Mouse (Mus musculus) inflammation-experienced regulatory T-cells, adult 6 months (primary cell): ENCODE measurements around the gene Bsn. TPM values are rescaled to one million over a fixed set of nuclear protein-coding genes. Genes with fewer than 3 reads are reported as not detected.
A peak's percentile ranks its signal among the peaks of the same experiment; 100 is the strongest.

Source experiments
- ATAC-seq: one replicate; pipeline ENCODE4 v1.8.0; 2017
- polyA plus RNA-seq, 3 experiments: library from polyadenylated mRNA; unstranded; fragments of 100-300 nt; shearing (Covaris generic); gene quantifications; one replicate each; pipeline ENCODE4 v1.2.1; 2017

The Bsn gene
- polyA plus RNA-seq: under 1 TPM; 0.09 to 0.59 (median 0.38) TPM

GRCm38 (mm10) chr9:108189787-108190679, at the start of gene Bsn:
TSS of gene Bsn (minus strand) at chr9:108190384.
- ATAC-seq: no peak

GRCm38 (mm10) chr9:108239951-108240350, 49.8 kb upstream of the Bsn start:
- no peak for ATAC-seq

- no peak for ATAC-seq
Observed at GRCm38 (mm10) chr9:108238831-108239230, 48.6 kb upstream of the Bsn start.

- ATAC-seq: no peak
Observed at GRCm38 (mm10) chr9:108238402-108238801, 48.2 kb upstream of the Bsn start.

DNA sequence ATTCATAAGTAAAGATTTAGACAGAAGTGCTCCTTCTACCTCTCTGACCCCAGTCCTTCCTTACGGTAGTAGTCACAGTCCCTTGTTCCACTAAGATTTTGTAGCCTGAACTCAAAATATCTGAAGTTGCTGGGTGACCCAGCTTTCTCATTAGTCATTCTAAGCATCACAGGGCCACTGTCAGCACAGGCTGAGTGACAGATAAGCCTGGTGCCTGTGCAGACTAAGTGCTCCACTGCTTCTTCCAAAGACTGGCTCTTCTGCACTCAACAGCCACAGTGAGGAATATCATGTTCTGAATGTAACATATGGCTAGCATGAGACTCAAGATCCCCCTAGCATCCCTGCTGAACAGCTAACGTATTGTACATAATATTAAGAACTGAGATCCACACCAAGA, 44.5 kb upstream of the Bsn start:
- ATAC-seq: no peak

GRCm38 (mm10) chr9:108232908-108233307, 42.7 kb upstream of the Bsn start:
- ATAC-seq: no peak

DNA sequence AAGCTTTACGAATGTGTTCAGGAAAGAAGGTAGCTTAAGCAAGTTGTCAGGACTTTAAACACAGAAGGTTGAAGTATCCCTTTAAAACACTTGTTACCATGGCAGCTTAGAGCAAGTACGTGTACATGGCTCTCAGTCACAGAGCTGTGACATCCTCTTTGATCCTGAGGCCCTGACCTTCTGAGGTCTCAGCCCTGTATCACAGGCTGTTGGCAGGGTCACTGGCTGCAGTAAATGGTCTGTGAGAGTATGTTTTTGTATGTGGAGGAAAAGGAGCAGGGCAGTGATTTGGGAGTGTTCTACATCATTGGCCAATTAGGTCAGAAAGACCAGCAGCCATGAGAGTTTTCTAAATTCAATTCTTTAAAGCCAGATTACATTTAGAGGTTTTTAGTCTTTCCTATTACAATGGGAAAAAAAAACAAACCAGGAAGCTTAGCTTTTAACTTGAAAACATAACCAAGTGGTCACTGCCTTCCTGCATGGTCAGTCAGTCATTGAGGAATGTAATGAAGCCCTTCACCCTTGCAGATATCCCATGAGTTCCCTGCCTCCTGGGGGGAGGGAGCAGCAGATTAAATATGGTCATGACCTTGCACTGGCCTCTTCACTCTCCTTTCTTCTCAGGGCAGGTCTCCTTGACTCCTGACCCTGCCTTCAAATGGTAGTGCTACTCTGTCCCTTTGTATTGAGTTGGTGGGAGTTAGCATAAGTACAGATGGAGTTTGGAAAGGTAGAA, 37.9 kb upstream of the Bsn start:
- ATAC-seq: no peak

DNA sequence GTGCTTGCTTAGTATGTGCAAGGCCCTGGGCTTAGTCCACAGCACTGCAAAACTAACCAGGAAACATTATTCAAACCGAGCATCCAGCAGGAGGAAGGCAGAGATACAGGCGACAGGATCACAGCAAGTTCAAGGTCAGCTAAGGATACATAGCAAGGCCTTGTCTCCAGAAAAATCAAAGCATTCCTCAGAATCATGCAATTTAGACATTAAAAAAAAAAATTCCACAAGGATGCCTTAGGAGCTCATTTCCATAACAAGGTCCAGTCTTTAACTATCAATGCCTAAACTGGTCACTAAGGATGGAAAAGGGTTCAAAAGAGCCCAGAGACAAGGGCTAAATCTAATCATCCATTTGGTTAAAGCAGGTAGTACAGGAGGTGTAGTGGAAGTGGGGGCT, 35.0 kb upstream of the Bsn start:
- ATAC-seq: no peak

GRCm38 (mm10) chr9:108223633-108224032, 33.4 kb upstream of the Bsn start:
- no peak for ATAC-seq

DNA sequence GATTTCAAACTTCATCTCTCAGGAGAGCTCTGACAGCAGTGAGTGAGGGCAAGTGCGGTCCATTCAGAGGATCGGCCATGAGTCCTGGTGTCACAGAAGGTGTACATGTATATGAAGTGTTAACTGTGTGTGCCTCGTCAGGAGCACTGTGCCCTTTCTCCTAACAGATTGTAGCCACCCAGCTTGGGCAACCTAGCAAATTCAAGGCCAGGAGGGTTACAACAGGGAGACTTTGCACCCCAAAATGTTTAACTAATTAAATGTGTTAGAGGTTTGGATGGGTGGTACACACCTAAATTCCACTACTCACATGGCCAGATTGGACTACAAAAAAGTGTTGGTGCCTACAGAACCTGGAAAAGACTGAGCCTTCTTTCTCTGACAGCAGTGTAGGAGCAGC, 31.4 kb upstream of the Bsn start:
- ATAC-seq: no peak

- ATAC-seq: no peak
Observed at GRCm38 (mm10) chr9:108220380-108220774, 30.2 kb upstream of the Bsn start.

DNA sequence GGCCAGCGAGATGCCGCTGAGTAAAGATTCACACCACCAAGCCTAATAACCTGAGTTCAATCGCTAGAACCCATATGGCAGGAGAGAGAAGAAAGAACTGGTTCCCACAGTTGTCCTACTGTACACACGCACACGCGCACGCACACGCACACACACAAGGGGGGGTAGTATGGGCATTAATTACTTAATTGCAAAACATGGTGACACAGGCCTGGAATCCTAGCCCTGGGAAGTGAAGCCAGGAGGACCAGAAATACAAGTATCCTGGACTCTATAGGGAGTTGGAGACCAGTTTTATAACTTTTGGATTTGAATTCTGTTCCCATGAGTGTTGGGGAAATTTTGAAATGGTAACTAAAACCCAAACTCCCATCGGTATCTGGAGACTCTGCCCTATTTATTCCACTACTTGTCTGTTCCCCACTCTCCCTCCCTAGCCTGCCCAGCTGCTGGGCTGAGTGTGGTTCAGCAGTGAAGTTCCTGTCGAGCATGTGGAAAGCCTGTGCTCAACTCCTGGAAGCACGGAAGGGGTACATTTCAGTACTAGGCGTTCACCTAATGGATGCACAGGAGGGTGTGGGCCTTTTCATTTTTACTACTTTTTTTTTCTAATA, 29.7 kb upstream of the Bsn start:
- ATAC-seq: no peak

GRCm38 (mm10) chr9:108217936-108218543, 27.9 kb upstream of the Bsn start:
- no peak for ATAC-seq

GRCm38 (mm10) chr9:108217406-108217805, 27.2 kb upstream of the Bsn start:
- no peak for ATAC-seq

GRCm38 (mm10) chr9:108213105-108213504, 22.9 kb upstream of the Bsn start:
- no peak for ATAC-seq

GRCm38 (mm10) chr9:108212426-108212825, 22.2 kb upstream of the Bsn start:
- no peak for ATAC-seq

DNA sequence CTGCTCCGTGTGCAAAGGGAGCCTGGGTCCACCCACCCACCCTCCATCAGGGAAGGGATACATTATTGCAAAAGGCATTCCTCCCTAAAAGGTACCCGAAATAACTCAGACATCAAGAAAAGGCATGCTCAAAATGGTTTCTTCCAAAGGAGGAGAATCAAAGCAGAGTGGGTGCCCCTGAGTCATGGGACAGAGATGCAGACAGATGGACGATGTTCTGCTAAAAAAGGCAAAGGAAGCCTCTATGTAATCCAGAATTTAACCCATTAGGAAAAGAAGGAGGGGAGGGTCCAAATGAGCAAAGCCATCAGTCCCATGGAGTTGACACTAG, 15.4 kb upstream of the Bsn start:
- no peak for ATAC-seq

- ATAC-seq: no peak
Observed at GRCm38 (mm10) chr9:108204884-108205570, 14.8 kb upstream of the Bsn start.

DNA sequence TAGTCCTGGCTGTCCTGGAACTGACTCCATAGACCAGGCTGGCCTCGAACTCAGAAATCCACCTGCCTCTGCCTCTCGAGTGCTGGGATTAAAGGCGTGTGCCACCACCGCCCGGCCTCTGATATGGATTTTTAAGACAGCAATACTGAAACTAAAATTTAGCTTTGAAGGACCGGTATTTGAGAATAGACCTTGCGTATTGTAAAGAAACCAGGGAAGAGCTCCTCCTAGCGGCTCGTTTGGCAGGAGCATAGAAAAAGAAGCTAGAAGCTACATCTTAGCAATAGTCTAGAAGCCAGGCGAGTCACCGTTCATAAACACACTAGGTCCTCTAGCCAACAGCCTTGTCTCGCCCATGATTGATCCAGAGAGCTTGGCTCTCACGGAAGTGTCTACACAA, 12.8 kb upstream of the Bsn start:
- ATAC-seq: peak; percentile 47

DNA sequence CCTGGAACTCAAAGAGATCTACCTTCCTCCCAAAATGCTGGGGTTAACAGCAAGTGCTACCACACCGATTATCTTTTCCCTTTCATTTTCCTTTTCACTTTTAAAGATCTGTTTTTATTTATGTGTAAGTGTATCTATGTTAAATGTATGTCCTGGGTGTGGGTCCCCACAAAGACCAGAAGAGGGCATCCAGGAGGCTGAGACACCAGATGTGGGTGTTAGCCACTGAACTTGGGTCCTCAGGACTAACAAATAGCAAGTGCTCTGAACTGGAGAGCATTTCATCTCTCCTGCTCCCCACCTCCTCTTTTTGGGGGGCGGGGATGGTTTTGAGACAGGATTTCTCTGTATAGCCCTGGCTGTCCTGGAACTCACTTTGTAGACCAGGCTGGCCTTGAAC, 12.0 kb upstream of the Bsn start:
- no peak for ATAC-seq

DNA sequence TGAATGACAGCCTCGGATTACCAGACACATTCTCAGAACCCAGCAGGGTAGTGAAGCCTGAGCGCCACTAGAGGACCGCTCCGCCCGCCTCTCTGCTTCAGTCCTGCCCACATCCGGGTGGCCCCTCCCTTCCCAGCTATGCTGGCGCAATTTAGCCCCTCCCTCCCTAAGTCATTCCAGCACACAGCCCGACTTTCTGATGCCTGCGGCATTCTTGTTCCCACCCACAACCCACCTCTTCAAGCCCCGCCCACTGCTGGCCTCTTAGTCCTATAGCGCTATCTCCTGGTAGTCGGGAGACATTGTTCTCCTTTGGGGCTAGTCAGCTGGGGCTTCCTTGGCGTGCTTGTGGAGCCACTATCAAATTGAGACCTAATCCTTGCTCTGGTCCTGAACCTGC, 11.0 kb upstream of the Bsn start:
- ATAC-seq: peak; percentile 92

GRCm38 (mm10) chr9:108198621-108199020, 8.4 kb upstream of the Bsn start:
- no peak for ATAC-seq
